Mouse (Mus musculus) gastrocnemius, postnatal 14 days (tissue): Measurements from ENCODE around the gene Braf. TPM values are rescaled to one million over a fixed set of nuclear protein-coding genes. Genes with fewer than 3 reads are reported as not detected.
A peak's percentile ranks its signal among the peaks of the same experiment; 100 is the strongest.

Experiments
- DNase-seq: peaks from one replicate; pipeline ENCODE4 v3.0.0; 2021; ENCODE audit warnings: mixed read lengths
- intact Hi-C: fragments of 180-260 bp; cut with DNase I; formaldehyde crosslinking; loops from one replicate; pipeline ENCODE4 v1.15.1; 2025; ENCODE audit warnings: low total_unique reads
- total RNA-seq, 2 experiments: library from RNA; stranded (reverse); gene quantifications; 2 replicates each; pipeline ENCODE4 v1.2.3; 2021

Gene Braf
- total RNA-seq, 2 experiments from 2014 or later: 8.3 to 9.3 TPM

DNA sequence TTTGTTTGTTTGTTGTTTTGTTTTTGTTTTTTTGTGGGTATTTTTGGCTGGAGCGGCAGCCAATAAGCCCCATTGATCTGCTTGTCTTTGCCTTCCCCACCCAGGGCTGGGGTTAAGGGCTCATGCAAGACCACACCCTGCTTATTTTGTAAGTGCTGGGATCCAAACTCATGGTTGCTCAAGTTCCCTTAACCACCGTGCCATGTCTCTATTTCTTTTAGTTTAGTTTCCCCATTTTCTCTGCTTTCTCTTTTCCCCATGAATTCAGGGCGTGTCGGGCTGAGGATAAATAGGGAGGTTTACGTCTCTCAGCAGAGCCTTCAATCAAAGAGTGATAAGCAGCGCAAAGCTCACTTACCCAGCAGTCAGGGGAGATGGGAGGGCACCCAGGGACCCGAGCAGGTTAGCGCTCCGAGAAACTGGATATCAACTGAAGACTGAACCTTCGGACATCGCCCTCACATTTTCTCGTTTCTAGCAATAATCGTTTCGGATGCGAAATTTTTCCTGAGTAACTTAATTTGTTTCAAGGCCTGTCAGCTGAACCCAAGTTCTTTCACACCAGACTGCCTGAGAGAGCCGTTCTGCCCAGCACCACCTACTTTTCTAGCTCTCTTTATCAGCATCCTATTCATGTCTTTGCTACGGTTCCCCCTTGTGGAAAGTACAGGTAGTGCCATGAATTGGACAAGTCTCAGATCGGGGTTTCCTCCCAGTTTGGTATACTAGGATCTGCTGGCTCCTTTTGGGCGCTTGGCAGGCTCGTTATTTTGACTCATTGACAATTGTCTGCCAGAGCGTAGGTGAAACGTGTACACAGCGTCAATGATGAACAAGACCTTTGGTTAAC, 162.9 kb downstream of the Braf start:
- peak; percentile 55 for DNase-seq
- intact Hi-C loops: loop anchor here (2.0 kb wide), 1 partner anchor 100 kb away; no protein-coding TSS in a partner anchor

DNA sequence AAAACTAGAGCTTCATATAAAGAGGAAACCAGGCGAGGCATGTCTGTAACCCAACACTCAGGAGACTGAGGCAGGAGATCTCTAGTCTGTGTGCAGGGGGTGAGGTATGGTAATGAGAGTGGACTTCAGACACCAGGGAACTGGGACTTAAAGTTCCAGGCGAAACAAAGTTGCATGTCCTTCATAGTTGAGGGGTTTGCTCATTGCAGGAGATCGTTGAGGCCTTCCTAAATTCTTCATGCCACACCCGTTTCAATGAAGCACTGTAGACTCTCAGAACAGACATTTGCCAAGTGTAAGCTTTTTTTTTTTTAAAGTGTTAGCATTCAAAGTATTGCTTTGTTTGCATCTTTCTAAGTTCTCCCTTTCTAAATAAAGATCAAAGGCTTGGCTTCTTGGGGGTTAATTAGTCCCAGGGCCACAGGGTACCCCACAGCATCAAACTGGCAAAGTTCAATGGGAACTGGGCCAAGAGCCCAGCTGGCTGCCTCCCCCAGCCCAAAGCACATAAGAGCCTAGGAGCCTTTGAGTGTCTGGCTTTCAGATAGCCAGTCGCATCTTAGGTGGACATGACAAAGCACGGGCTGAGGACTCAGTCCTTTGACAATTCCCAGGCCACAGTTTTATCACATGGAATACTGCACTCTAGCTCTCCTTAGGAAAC, 165.9 kb downstream of the Braf start:
- intact Hi-C loops: no loop called here
- no peak for DNase-seq

DNA sequence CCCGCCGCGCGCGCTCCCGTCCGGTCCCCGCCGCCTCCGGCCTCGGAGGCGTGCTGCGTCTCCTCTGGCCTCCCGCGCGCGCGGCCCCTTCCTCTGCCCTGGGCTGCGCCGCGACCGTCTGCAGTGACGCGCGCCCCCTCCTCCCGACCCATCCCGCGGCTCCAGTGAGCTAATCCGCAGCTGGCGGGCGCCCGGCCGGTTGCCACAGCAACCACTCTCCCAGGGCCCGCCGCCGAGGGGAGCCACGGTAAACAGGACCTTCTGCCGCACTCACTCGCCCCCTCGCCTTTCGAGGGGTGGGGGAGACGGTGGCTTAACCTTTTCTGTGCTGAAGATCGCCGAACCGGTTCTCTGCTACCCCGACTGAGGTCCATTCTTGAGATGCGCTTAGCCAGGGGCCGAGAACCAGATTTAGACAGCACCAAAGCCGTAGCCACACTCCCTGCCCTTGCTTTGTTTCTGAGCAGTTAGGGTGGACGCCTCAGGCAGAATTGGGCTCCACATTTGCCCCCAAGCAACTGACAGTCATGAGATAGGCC, 167.5 kb downstream of the Braf start, which contains the start of gene Dennd2a:
Gene Dennd2a, minus strand, starts transcription at position 145 of the 539 bp plus-strand sequence.
- intact Hi-C loops: no loop called here
- peak; percentile 89 for DNase-seq

DNA sequence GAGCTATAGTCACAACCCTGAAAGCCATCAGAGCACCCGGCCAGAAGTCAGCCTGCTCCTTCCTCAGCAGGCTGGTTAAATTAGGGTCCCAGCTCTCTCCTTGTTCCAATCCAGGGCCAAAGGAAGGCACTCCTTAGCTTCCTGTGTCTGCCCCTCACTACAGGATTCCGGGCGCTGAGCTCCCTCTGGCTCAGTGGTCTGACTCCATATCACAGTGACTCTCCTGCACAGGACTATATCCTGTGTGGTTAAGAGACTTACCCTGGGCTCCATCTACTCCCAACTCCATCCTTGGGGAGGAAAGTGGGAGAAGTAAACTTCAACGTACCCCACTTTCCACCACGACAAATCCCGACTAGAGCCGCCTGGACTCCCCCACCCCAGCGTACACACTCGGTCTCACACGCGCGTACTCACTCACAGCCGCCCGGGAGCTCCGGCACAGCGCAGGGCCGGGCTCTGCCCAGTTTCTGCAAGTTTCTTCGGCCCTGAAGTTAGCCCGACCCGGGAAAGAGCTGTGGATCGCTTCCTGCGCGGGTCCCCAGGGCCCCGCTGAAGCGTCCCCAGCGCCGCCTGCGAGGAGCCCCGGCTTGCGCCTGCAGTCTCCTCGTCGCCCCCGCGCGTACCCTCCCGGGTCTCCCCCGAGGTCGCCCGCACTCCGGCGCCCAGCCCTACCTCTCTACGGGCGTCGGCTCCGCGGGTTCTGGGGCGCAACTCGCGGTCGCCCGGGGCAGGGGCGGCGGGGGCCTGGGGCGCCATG, 168.2 kb downstream of the Braf start:
- intact Hi-C loops: no loop called here
- peak; percentile 50 for DNase-seq

DNA sequence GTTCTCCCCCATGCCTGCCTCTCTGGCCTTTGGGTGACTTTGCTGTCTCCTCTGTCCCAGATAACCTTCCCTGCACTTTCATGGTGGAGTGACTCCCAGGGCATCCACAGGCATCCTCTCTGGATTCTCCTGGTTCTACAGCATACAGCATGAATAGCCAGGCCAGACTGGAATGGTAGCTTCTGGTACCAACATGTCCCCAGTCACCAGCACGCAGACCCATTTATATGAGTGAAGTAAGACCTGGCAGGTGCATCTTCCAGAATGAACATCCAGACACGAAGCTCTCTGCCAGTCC, 169.7 kb downstream of the Braf start:
- intact Hi-C loops: no loop called here

DNA sequence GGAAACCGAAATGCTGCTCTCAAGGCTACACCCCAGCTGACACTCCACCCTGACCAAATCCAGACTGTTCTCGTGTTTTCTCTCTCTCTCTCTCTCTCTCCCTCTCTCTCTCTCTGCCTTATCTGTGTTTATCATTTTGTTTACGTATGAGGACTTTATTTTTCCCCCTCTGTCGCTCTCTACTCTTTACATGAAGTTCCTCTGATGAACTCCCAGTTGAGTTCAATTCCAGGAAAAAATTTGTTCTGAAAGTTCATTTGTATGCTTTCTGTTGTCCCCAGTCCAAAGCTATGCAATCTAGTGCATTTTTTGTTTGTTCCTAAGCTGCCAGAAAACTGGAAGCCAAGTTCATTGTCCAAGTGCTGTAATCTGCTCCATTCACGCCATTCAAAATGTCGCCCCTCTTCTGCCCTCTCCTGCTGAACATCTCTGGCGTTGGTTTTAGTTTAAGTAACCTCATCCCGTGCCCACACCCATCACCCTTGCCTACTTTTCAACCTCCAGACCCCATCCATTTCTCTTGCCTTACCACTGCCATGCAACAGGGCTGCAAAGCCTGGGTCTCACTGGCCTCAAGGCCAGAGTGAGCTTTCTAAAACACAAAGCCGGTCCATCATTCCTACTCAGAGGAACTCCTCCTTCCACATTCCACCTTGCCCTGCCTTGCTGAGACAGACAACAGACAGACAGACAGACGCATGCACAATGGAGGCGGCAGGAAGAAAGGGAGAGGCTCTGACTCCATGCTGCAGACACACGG, 170.2 kb downstream of the Braf start:
- intact Hi-C loops: no loop called here

More for the DNA sequence above, 169.7 kb downstream of the Braf start:
- no peak for DNase-seq

More for the DNA sequence above, 170.2 kb downstream of the Braf start:
- no peak for DNase-seq

Other genes with a start within 250 kb of the Braf start
- 10 to 100 TPM in 1 of 2 experiments, 1 to 10 TPM in 1; 8.2 to 10.9 TPM for gene Dennd2a, start 167.6 kb downstream of the Braf start, total RNA-seq
- 1 to 10 TPM; 7.0 to 7.7 TPM for gene Adck2, start 151.6 kb downstream of the Braf start, total RNA-seq
- gene Gm42420, start 139.7 kb downstream of the Braf start, total RNA-seq: not detected
- 100 to 1,000 TPM; 321 to 366 TPM for gene Ndufb2, start 132.9 kb downstream of the Braf start, total RNA-seq
- gene Mrps33, start 85.5 kb upstream of the Braf start, total RNA-seq: 10 to 100 TPM; 54.9 to 65.0 TPM
- 1 to 10 TPM; 2.5 TPM for gene Tmem178b, start 147.8 kb upstream of the Braf start, total RNA-seq